In genomic region chr3:51416073-51416363, GRCm38 (mm10) we compare ENCODE assay signal across 7 mouse cellular contexts. TPM values are rescaled to one million over a fixed set of nuclear protein-coding genes. Genes with fewer than 3 reads are reported as not detected.
DNase-seq lines count a peak whose midpoint lies in the region; ATAC-seq and TF ChIP-seq lines count a peak whose summit lies in the region.

No protein-coding gene starts in this region.

- WGBS in forebrain, embryonic 13.5 days = 2% methylated on average over 8 of the region's 30 CpGs
- WGBS in liver, embryonic 14.5 days (ENCODE audit: insufficient replicate concordance) = under 1% methylated on average over 30 of the region's 30 CpGs

- peak; percentile 73 for ATAC-seq in forebrain, embryonic 13.5 days
- ATAC-seq in liver, embryonic 14.5 days (ENCODE audit: insufficient read depth) = peak; percentile 62

- no peak for DNase-seq in testis, postnatal 10 days (ENCODE audit: low spot score)
- no peak for DNase-seq in liver, embryonic 14.5 days (ENCODE audit: low read depth in 3 of 3, low spot score in 3 of 3)
- DNase-seq in embryo, embryonic 10.5 days (ENCODE audit: low spot score) = no peak
- DNase-seq in adrenal gland, postnatal 10 days = no peak
- no peak for DNase-seq in adrenal gland, postnatal 14 days

- TF ChIP-seq POLR2A in testis, adult 2 months (IDR thresholded peaks at IDR 0.05; ENCODE audit: control insufficient read depth, low read depth, low read length) = no peak; the same call in 1 of the 2 replicates

- H3K4me2 ChIP-seq in forebrain, embryonic 13.5 days = peak overlapping the region; percentile 87
- peak overlapping the region; percentile 85 for H3K4me2 ChIP-seq in liver, embryonic 14.5 days (ENCODE audit: low read depth)

- peak overlapping the region; percentile 98 for H3K9ac ChIP-seq in forebrain, embryonic 13.5 days
- peak overlapping the region; percentile 98 for H3K9ac ChIP-seq in liver, embryonic 14.5 days (replicated peaks)

- H3K27ac ChIP-seq in testis, adult 2 months (ENCODE audit: control insufficient read depth, insufficient read depth, low read depth, low read length) = peak overlapping the region; percentile 98
- H3K27ac ChIP-seq in forebrain, embryonic 13.5 days = peak overlapping the region; percentile 91
- peak overlapping the region; percentile 85 for H3K27ac ChIP-seq in liver, embryonic 14.5 days

- no peaks in the 10 kb centered on the region for H3K36me3 ChIP-seq in testis, adult 2 months (ENCODE audit: control insufficient read depth, insufficient read depth, low read length)
- H3K36me3 ChIP-seq in forebrain, embryonic 13.5 days (ENCODE audit: poor library complexity, severe bottlenecking) = no peaks in the 10 kb centered on the region
- no peaks in the 10 kb centered on the region; the same call in 1 of the 2 replicates for H3K36me3 ChIP-seq in liver, embryonic 14.5 days (replicated peaks; ENCODE audit: control insufficient read depth, insufficient read depth, low read depth)

- H3K4me3 ChIP-seq in testis, adult 2 months (ENCODE audit: control insufficient read depth, low read depth, low read length) = peak overlapping the region; percentile 94
- H3K4me3 ChIP-seq in forebrain, embryonic 13.5 days = peak overlapping the region; percentile 100
- peak overlapping the region; percentile 86 to 98 for H3K4me3 ChIP-seq in liver, embryonic 14.5 days (ENCODE audit: insufficient read depth in 1 of 2, low read depth in 2 of 2, low read length in 2 of 2)

- no peaks in the 10 kb centered on the region for H3K9me3 ChIP-seq in forebrain, embryonic 13.5 days (replicated peaks)
- H3K9me3 ChIP-seq in liver, embryonic 14.5 days (ENCODE audit: control insufficient read depth, low read length) = no peaks in the 10 kb centered on the region

- peaks cover 2% of the 10 kb centered on the region; the same call in 1 of the 2 replicates for H3K4me1 ChIP-seq in testis, adult 2 months (ENCODE audit: control insufficient read depth, insufficient read depth, low read length)
- peaks cover 33% of the 10 kb centered on the region for H3K4me1 ChIP-seq in forebrain, embryonic 13.5 days
- peaks cover 24% of the 10 kb centered on the region in 2 experiments for H3K4me1 ChIP-seq in liver, embryonic 14.5 days (replicated peaks; ENCODE audit: control insufficient read depth in 2 of 2, insufficient read depth in 2 of 2, low read length in 1 of 2)

- H3K27me3 ChIP-seq in testis, adult 2 months (ENCODE audit: control insufficient read depth, insufficient read depth, low read length) = no peaks in the 10 kb centered on the region
- no peaks in the 10 kb centered on the region for H3K27me3 ChIP-seq in forebrain, embryonic 13.5 days
- H3K27me3 ChIP-seq in liver, embryonic 14.5 days (ENCODE audit: control insufficient read depth, insufficient read depth, low read length) = no peaks in the 10 kb centered on the region

- TF ChIP-seq CTCF in testis, adult 2 months (IDR thresholded peaks at IDR 0.05; ENCODE audit: control insufficient read depth, insufficient read depth, insufficient replicate concordance, low read depth, low read length) = no peak
- TF ChIP-seq CTCF in liver, embryonic 14.5 days (IDR thresholded peaks at IDR 0.05; ENCODE audit: low read depth) = 0 out of 2 replicates have a peak, but pooled peaks have one; percentile 12

- TF ChIP-seq EP300 in liver, embryonic 14.5 days (IDR thresholded peaks at IDR 0.05; ENCODE audit: low read depth) = no peak

RNA-seq across cellular contexts. Expression of gene Naa15, which starts 1.1 kb away (rescaled TPM):
- polyA plus RNA-seq in testis, adult 2 months (2012; rRNA removed) = 9.9 and 15.0 TPM in 2 replicates
- 59.8 and 60.5 TPM in 2 replicates for polyA plus RNA-seq in forebrain, embryonic 13.5 days (2015; fragmentation: Nextera tagmentation; extraction: Ambion mirVana)
- polyA plus RNA-seq in liver, embryonic 14.5 days (2012; rRNA removed) = 7.3 and 12.9 TPM in 2 replicates
- polyA plus RNA-seq in liver, embryonic 14.5 days (2014; fragmentation: Nextera tagmentation; extraction: Ambion mirVana) = 13.3 and 17.3 TPM in 2 replicates
- total RNA-seq in adrenal gland, postnatal 10 days (2021) = 10 to 100 TPM; 40.2 to 51.9 TPM
- 47.8 and 50.1 TPM in 2 replicates for total RNA-seq in adrenal gland, postnatal 14 days (2021)

RNA-seq across cellular contexts. Expression of gene Ndufc1, which starts 7.2 kb away (rescaled TPM):
- 361 and 448 TPM in 2 replicates for polyA plus RNA-seq in testis, adult 2 months (2012; rRNA removed)
- 798 and 924 TPM in 2 replicates for polyA plus RNA-seq in forebrain, embryonic 13.5 days (2015; fragmentation: Nextera tagmentation; extraction: Ambion mirVana)
- 53.0 and 150 TPM in 2 replicates for polyA plus RNA-seq in liver, embryonic 14.5 days (2012; rRNA removed)
- 493 and 495 TPM in 2 replicates for polyA plus RNA-seq in liver, embryonic 14.5 days (2014; fragmentation: Nextera tagmentation; extraction: Ambion mirVana)
- total RNA-seq in adrenal gland, postnatal 10 days (2021) = 1,000 to 10,000 TPM in 1 of 2 experiments, 100 to 1,000 TPM in 1; 989 to 1,053 TPM
- 888 and 904 TPM in 2 replicates for total RNA-seq in adrenal gland, postnatal 14 days (2021)

RNA-seq across cellular contexts. Expression of gene Mgarp, which starts 19.5 kb away (rescaled TPM):
- 17.9 and 19.9 TPM in 2 replicates for polyA plus RNA-seq in testis, adult 2 months (2012; rRNA removed)
- 1.5 and 2.2 TPM in 2 replicates for polyA plus RNA-seq in forebrain, embryonic 13.5 days (2015; fragmentation: Nextera tagmentation; extraction: Ambion mirVana)
- 0.25 and 0.48 TPM in 2 replicates for polyA plus RNA-seq in liver, embryonic 14.5 days (2012; rRNA removed)
- 0.85 and 1.00 TPM in 2 replicates for polyA plus RNA-seq in liver, embryonic 14.5 days (2014; fragmentation: Nextera tagmentation; extraction: Ambion mirVana)
- total RNA-seq in adrenal gland, postnatal 10 days (2021) = 100 to 1,000 TPM; 235 to 238 TPM
- 308 and 324 TPM in 2 replicates for total RNA-seq in adrenal gland, postnatal 14 days (2021)
